Mouse (Mus musculus): ENCODE measurements at regions not wholly inside any gene's neighbourhood (a gene's known extent, or its start where the extent isn't known, plus 50 kb on each side); places are given as distances from the start of the nearest gene placed in this dataset.

DNA sequence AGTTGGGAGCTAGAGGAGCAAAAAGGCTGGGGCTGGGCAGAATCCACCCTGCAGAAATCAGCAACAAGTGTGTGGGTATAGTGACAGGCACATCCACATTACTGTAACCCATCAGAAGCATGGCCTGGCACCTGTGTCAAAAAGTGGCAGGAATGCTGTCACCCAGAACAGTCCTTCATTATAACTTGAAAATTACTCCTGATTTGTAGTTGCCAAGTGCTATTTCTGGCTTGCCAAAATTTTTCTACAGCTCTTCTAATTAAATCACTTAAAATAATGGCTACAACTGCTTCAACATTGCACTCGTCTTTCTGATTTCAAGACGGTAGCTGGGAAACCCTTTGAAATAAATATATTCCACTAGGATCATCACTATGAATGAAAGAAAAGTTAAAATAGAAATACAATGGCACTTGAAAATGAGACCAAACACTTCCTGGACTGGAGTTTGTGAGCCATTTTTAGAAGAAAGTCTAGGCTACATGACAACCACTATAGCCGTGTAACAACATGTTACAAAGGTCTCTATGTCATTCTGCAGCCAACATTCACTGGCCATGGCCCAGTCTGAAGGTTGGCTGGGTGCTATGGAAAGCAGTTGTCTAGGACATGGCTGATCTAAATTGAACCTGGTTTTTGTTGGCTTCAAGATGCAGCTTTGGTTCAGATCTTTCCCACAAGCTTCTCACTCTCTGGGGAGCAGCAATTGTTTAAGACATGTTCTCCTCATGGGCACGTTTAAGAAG, 190.6 kb upstream of the Tapt1 start:
- DNase-seq (ENCODE audit: low spot score in 2 of 2) = no peak

DNA sequence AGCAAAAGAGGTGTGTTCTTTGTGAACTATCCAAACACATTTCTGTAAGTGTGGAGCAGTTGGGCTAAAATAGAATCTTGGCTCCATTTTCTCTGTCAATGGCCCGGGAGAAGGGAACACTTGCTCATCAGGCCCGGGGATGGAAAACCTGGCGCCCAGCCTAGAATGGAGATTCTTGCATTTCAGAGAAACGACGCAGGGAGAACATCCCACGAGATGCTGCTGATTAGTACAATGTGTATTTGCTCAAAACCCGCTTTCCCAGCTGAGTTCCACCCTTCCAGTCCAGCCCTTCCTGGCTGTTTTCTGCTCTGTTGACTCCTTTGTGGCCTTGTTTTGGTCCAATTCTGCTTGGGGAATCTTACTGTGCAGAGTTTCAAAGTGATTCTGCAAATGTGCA, 188.0 kb upstream of the Tapt1 start:
- peak; percentile 64 to 80 for DNase-seq (ENCODE audit: low spot score in 2 of 2)

DNA sequence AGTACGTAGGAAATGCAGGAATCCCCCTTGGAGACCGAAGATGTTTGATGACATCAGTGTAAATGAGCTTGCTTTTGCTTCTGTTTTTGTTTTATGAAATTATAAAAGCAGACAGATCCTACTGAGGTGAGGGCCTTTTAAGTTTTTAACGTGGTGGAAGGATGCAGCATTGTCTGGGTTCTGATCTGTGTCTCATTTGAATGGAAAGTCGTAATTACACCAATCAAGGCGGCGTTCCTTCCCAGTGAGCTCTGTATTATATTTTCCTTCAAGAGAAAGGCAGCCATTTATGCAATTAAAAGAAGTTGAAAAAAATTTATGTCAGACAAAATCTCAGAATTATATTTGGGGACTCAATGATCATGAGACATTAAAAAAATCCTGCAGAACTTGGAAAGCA, 176.9 kb upstream of the Tapt1 start:
- DNase-seq (ENCODE audit: low spot score in 2 of 2) = no peak

DNA sequence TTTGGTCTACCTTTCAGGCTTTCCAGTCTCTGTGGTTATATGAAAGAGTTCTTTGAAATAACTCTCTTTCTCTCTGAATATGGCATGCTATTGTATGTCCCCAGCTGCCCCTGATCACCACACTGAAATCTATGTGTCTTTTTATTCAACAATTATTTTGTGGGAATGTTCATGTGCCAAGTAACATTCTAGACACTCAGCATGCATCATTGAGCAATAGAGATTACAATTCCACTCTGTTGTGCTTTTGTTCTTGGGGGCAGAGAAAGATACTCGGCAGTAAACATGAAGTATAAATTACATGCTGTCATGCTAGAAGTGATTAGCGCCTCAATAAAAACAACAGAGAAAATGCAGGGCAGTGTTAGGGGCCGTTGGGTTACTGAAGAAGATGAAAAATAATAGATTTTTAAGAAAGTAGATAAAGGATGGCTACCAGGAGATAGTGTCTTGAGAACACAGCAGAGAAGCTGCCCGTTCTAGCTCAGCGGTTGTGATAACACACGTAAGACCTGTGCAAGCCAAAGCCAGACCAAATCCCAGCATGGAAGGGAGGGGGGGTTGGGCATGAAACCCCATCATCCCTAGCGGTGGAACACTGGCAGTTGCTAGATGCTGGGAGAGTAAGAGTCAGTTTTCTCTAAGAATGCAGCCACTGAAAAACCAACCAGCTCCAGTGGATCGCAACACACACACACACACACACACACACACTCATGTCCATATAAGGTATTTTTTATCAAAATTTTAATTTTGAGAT, 174.3 kb upstream of the Tapt1 start:
- no peak for DNase-seq (ENCODE audit: low spot score in 2 of 2)

DNA sequence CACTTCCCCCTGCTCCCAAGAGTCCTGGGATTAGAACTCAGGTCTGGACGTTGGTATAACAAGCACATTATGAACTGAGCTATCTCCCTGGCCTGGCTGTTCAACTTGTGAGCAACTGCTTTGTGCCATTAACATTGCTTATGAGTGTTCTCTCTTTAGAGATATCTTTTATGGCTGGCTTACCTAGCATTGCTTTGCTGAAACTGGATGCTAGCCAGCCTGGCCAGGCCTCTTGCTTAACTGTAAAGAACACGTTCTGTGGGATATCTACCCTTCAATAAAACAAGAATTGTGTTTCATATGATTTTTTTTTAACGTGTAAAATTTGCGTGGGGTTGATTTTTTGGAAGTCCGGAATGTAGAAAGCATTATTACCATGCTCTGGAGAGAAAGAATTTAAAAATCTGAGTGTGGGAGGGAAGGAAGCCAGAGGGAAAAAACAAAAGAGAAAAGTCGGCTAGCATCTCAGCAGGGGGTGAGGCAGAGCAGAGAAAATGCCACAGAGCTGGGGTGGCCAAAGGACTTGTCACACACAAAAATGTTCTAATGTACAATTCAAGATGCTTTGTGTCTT, 160.9 kb upstream of the Tapt1 start:
- DNase-seq (ENCODE audit: low spot score in 2 of 2) = peak in 1 of 2 experiments; percentile 18

DNA sequence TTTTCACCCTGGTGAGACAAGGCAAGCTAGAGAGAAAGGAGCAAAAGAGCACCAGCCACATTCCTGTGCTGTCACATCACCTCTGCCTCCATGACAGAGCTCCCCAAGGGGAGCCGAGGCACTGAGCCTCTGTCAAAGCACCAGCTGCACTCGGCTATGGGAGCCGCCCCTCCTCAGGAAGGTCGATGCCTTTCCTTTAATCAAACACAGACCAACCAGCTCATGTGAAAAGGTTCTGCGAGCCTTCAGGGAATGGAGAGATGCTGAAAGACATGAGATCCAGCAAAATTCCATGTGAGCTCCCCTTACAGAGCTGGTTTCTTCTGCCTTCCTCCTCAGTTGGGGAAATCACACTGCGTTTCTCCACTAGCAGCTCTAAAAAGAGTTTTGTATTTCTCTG, 159.8 kb upstream of the Tapt1 start:
- DNase-seq (ENCODE audit: low spot score in 2 of 2) = no peak

DNA sequence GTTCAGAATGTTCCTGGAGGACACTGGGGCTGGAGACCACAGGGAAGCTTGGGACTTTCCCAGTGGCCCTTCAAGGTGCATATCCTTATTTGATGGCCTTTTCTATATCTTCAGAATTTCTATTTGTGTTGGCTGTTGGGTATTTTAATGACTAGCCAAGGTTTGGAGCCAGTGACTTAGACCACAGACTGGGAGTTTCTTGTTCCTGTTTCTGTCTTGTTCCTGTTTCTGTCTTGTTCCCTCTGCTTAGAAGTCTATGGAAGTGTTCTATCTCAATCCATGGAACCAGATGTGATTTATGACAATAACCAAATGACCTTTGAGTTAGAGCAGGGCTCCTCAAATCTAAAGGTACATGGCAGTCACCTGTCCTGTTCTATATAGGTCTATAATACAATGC, 156.6 kb upstream of the Tapt1 start:
- DNase-seq (ENCODE audit: low spot score in 2 of 2) = no peak

DNA sequence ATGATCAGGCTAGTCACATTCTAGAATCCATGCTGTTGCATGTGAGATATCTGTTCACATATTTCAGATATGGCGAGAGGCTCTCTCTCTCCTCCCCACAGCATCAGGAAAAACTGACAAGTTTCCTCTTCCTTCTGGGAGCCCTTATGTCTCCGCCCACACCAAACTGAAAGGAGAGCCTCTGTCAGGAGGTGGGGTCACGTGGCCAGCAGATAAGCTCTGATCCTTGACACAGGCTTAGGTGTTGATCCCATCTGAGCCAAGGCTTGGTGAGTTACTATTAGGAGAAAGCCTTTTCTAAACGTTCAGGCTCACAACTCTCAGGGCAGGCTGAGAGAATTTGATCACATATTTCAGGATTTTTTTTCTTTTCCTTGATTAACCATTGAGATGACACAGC, 143.6 kb upstream of the Tapt1 start:
- no peak for DNase-seq (ENCODE audit: low spot score in 2 of 2)

DNA sequence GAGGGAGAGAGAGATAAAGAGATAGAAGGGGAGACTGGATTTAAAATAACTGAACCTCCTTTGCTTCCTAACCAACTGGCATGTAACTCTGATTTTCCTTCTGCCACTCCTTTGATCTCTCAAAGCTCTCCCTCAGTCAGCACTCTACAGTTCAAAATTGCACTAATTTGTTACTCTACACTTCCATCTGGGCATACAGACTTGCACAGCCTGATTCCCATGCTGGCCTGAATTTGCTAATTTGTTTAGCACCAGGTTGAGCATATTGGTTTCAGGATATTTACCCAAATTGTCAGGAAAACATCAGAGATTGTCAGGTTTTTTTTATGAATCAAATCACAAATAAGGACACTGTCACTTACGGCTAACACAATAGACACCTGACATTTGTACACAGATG, 125.9 kb upstream of the Tapt1 start:
- DNase-seq (ENCODE audit: low spot score in 2 of 2) = no peak

DNA sequence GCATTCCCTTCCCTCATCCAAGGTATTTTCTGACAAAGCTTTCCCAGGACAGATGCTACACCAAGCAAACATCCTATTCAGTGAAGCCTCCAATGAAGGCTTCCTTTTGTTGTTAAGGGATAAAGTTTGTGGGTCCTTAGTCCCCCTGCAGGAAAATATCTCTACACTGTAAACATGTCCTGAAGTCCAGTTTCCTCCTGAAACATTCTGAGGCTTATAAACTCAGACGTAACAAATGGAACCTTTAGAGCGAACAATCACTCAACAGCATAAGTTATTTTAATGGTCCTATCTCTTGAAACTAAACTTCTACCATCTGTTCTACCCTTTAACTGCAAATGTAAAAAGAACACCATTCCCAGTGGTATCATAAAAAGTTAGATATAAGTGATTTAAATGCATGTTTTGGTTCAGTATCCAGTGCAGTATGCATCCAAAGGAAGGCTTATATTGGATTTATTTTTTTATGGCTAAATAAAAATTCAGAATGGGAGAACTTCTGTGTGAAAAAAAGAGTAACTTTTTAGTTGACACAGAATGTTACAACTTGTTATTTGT, 115.1 kb upstream of the Tapt1 start:
- DNase-seq (ENCODE audit: low spot score in 2 of 2) = no peak

DNA sequence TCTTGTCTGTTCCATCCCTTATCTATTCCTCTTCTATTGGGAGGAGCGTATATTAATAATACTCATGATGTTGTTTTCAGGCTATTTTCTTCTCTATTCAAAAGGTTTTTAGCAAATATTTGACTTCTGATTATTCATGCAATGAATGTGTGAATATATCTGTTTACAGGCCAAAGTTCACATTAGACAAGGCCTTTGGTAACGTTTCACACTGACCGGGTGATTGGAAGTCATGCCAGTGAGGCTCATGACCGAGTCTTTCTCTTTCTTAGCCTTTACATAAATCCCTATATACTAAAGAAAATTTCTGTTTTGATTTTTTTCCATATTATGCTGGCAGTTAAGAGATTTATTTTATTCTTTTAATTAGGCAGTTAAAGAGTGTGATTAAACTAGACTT, 112.2 kb upstream of the Tapt1 start:
- DNase-seq (ENCODE audit: low spot score in 2 of 2) = no peak

DNA sequence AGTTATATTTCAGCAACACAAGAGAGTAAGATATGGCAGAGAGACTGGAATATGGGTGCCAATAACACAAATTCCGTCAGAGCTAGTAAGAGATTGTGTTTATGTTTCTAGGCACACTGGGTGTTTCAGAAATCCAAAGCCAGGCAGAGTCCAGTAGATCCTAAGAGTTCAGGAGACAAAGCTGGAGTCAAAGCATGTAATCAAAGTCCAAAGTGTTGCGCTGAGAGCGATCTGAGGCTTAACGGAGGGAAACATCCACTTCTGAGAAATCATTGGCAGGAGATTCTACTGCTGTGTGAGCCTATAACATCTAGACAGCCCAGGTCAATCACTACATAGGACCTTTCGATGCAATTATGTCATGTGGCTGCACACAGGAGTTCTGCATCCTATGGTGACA, 109.3 kb upstream of the Tapt1 start:
- DNase-seq (ENCODE audit: low spot score in 2 of 2) = no peak

DNA sequence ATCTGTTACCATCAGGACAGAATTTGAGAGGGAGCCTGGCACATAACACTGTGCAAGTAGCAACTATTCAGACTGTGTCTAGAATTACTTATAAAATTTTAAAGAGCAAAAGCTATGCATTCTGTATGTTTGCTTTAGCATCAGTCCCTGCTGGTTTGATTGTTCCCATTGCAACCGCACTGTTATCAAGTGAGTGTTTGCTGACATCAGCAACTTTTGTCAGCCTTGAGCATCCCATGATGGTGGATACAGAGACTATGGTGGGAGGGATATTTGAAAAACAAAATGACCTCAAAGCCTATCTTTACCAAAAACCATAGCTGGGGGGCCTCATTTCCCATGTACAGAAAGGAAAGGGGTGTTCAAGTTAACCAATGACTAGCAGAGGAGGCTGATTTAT, 93.2 kb upstream of the Tapt1 start:
- DNase-seq (ENCODE audit: low spot score in 2 of 2) = no peak

DNA sequence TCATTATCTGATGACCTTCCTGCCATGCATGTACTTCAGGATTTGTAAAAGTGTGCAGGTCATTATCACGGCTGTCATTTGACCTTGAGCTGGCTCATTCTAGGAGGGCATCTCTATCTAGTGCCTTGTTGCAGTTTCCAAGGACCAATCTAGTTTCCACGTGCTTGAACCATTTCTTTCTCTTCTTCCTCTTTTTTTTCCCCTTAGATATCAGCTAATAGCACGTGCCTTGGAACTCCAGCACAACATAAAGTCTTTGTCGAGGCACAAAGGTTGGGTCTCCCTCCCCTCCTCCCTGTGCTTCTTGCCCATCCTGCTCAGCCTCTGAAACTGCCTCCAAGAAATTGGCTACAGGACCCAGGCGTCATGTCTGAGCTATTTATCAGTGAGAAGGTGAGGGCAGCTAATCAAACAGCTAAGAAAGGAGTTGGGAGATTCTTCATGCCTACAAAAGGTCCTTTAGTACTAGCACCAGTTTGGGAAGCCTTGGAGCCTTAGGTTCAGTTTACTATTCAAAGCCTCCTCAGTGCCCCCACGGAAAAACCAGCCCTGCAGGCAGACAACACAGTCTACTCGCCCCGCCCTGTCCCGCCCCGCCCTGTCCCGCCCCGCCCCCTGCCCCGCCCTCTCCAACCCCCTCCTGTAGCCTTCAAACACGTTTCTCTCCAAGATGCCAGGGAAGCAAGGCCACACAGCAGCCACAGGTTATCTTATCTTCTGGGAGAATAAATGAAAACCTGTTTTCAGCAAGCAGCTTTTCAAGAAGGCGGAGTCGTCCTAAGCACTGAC, 80.5 kb upstream of the Tapt1 start:
- no peak for DNase-seq (ENCODE audit: low spot score in 2 of 2)

DNA sequence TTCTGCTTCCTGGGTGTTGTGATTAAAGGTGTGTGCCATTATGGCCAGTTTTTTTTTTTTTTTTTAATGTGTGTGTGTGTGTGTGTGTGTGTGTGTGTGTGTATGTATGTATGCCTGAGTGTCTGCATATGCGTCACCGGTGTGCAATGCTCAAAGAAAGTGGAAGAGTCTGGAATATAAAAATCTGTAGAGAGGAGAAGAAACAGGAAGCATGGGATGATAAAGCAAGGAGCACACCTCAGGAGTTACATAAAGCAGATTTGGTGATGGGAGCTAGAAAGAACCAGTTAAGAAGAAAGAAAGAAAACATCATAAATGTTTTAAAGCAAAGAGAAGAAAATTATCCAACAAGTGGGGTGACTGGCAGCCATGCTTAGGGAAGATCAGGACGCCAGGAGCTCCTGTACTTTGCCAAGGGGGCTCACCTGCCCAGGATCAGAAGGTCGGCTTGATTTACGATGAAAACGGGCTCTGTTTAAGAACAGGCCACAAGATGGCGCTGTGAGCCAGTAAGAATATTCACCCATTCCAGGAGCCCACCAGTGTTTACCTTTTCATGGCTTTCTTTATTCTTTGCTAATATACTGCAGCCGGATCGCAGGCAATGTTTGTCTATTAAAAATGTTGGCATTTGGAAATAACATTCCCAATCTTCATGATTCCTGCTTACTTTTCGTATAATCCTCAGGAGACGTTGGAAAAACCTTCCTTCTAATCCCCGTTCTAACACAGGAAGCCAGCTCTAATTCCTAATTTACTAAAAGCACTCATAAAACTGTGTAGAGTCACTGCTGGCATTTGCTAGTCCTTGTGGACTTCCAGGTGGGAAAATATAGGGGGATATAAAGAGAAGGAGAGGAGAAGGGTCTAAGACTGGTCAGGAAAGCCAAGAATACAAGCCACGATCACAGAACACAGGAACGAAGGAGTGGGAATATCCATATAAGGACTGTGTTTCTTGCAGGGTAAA, 77.7 kb upstream of the Tapt1 start:
- peak in 1 of 2 experiments; percentile 68 for DNase-seq (ENCODE audit: low spot score in 2 of 2)

DNA sequence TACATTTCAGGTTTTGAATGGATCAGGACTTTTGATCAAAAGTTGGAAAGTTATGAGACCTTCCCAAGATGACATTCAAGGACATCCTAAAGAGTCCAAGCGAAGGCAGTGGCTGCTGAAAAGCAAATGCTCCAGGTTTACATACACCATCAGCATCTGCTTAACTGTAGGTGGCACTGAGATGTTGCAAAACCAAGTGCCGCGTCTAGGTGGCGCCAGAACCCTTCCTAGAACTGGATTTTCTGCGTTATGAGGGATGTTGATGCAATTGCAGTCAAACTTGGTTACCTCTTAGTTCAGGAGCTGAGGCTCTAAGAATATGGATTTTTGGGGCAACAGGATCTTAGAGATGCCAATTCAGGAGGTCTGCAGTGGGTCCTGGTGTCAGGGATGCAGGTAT, 58.0 kb upstream of the Tapt1 start:
- DNase-seq (ENCODE audit: low spot score in 2 of 2) = peak; percentile 48 to 82

All from urinary bladder, postnatal 4 days (tissue).